Mouse (Mus musculus) thymus, postnatal 10 days (tissue): Measurements from ENCODE around the gene Magi2.

Experiments used
- DNase-seq, 2 experiments: peaks; one replicate each; pipeline ENCODE4 v3.0.0; 2021; ENCODE audit warnings: low spot score in 2 of 2

Gene Magi2

GRCm38 (mm10) chr5:19746865-19747514 is 520.2 kb downstream of the Magi2 start:
- no peak for DNase-seq

GRCm38 (mm10) chr5:19747631-19748030 is 520.8 kb downstream of the Magi2 start:
- DNase-seq: no peak

DNA sequence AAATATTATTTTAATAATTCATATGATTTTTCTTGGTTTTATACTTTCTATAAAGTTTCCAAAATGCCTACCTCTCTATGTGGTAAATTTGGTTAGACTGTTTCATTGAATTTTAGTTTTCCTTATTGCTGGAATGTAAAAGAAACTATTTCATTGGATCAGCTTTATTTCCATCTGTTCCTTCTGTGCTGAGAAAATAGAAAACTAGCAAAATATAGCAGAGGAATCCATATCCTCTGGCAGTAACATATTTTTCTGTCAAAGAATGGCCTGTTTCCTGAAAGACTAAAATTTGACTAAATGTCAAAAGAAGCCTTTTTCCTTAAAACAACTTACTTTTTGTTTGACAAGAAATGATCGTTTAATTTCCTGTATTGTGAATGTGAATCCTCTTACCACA is 552.4 kb downstream of the Magi2 start:
- DNase-seq: no peak

DNA sequence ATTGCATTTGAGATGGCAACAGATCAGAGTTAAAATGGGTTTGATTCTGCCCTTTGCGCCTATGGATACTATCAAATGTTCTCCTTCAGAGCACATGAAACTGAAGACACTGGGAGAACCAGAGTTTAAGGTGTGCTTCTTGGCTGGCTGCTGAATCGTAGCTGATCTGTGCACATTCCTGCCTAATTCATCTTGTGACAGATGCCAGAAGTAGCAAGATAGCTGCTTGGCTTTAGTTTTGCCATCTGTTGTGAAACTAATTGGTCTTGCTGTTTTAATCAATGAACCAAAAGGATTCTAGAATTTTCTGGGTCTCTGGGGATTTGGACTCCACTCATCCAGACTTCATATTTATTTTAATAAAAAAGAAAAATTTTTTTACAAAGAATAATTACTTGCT is 553.2 kb downstream of the Magi2 start:
- DNase-seq: no peak

DNA sequence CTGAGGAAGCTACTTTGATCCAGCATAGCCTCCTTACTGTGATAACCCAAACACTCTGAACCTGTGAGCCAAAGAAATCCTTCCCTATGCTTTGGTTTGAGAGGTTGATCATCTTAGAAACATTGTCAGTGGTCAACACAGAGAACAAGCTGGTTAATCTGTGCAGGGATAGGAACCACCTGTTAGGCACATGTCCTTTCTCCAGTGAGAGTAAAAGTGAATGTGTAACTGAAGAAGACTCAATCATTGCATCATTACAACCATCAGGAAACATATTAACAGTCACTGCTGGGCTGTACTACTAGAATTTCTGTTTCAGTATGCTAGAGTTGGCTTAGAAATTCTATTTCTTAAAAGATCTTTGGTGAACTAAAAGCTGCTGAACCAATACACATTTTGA is 558.5 kb downstream of the Magi2 start:
- DNase-seq: no peak

- no peak for DNase-seq
These were observed 560.8 kb downstream of the Magi2 start for GRCm38 (mm10) chr5:19787522-19788144.

- DNase-seq: no peak
These were observed 576.4 kb downstream of the Magi2 start for GRCm38 (mm10) chr5:19803052-19803769.

DNA sequence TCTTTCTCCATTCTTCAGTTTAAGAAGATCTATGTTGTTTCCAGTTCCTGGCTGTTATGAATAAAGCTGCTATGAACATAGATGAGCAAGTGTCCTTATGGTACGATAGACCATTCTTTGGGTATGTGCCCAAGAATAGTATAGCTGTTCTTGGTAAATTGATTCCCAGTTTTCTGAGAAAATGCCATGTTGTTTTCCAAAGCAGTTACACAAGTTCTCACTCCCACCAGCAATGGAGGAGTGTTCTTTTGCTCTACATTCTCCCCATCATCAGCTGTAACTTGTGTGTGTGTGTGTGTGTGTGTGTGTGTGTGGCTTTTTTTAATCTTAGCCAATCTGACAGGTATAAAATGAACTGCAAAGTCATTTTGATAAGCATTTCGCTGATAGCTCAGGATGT is 595.7 kb downstream of the Magi2 start:
- DNase-seq: no peak

GRCm38 (mm10) chr5:19825943-19826342 is 599.1 kb downstream of the Magi2 start:
- DNase-seq: no peak

DNA sequence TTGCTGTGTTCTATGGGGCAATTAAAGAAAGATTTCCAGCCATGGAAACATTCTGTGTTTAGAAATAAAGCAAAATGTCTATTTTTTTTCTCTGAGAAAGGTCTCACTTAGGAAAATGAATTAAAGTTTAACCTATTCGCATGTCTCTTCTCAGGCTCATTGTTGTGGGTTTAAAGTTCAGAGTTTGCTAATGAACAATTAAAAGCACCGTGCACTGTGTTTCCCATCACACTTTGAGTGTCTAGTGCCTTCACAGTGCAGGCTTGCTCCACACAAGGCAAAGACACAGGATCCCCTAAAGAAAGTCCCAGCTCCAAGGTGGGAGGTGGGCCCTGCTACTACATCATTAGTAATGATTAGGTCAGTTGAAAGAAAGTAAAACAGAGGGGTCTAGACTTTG is 602.5 kb downstream of the Magi2 start:
- DNase-seq: no peak

DNA sequence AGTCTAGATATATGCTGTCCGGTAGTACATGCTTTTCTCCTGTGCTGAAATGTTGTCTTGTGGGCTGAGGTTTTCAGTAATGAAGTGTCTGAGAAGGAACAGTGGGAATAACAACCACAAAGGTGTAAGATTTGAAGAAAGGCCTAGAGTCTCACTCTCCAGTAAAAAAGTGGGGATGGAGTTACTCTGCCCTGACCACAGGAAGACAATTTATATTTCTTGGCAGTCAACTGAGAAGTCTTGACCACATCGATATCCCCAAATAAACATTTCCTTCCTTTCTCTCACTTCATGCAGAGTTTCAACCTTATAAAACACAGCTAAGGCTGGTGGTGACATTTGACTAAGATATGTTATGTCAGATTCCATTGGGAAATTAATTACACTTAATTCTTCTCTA is 636.0 kb downstream of the Magi2 start:
- DNase-seq: no peak

DNA sequence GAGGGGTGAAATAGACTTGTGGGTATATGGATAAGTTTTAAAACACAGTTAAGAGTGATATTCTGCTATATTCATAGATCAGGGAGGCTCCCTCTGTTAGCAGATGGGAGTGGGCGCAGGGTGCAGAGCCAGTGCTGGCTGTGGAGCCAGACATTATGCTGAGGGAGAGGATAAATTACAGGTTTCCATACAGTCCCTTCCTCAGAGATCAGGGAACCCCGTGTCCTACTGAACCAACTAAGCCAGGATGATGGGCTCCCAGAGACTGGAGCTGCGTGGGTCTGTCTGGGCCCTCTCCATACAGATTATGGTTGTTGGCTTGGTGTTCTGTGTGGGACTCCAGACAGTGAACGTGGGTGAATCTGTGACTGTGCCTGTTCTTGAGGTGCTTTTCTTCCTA is 643.6 kb downstream of the Magi2 start:
- DNase-seq: no peak

DNA sequence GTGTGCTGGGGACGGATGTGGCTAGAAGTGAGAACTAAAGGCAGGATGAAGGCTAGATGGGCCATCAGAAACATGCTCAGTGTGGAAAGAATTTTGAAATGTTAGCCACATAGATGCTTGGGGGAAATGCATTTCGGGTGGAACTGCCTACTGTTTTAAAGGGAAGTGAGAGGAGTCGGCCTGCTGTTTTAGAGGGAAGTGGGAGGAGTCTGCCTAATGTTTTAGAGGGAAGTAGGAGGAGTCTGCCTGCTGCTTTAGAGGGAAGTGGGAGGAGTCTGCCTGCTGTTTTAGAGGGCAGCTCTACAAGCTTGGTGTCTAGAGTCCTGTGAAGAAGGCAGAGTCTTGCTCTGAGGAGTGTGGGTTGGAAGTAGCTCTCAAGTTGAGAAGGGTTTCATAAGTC is 664.9 kb downstream of the Magi2 start:
- no peak for DNase-seq

GRCm38 (mm10) chr5:19895893-19896292 is 669.1 kb downstream of the Magi2 start:
- DNase-seq: no peak

- no peak for DNase-seq
These were observed 674.8 kb downstream of the Magi2 start for GRCm38 (mm10) chr5:19901625-19902024.

GRCm38 (mm10) chr5:19906636-19907035 is 679.8 kb downstream of the Magi2 start:
- DNase-seq: no peak

GRCm38 (mm10) chr5:19907381-19907982 is 680.6 kb downstream of the Magi2 start:
- DNase-seq: no peak

DNA sequence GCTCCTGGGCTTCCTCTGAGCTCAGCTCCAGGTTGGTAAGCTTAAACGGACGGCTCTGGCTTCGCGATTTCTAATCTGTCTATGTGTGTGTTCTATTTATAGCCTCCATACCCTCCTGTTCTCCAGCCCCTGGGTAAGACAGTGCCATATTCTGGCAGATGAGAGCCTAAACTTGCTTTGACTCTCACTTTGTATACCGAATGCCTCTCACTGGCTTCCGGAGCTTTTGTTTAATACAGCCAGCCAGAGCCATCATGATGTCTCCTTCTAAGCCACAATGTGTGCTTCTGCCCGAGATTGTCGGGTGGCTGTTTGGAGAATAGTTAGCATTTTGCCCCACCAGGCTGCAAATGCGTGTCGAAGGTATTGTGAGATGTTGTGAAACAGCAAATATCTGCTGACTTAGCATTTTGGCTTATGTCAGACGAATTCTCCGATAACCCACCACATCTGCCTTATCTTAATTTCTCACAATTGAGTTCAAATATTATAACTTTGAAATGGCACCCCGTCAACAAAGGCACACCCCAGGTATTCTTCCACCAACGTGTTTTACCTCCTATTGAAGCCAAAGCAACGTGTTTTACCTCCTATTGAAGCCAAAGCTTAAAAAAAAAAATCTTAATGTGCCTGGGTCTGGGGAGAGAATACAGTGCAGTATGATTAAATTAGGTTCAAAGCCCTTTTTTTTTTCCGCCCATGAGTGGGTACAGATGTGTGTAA is 681.3 kb downstream of the Magi2 start:
- DNase-seq: no peak

- DNase-seq: no peak
These were observed 681.8 kb downstream of the Magi2 start for GRCm38 (mm10) chr5:19908706-19909060.

GRCm38 (mm10) chr5:19909071-19909470 is 682.2 kb downstream of the Magi2 start:
- no peak for DNase-seq

GRCm38 (mm10) chr5:19909664-19910063 is 682.8 kb downstream of the Magi2 start:
- DNase-seq: no peak

DNA sequence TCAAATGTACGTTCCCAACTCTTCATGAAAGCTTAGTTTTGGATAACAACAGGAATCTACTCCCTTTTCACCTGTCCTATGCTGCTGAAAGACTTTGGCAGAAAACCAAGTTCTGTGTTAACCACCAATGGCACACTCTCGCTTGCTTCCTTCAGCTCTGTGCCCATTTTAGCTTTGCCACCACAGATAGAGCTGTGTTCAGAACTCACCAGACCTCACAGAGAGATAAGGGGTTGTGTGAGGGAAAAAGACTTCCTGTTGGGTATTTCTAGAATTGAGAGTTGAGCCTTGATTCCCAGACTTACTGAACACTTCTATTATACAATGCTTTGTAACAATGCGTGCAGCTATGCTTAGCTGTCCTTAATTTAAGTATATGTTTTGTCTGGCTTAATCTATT is 705.3 kb downstream of the Magi2 start:
- DNase-seq: no peak
